Mouse (Mus musculus) bone marrow macrophage, adult 2 months (primary cell): ENCODE measurements around the gene Pomt2.

Source experiments
- CTCF ChIP-seq: IDR thresholded peaks from 2 replicates; pipeline ENCODE4 v1.5.1; 2012; ENCODE audit warnings: low read depth, mild to moderate bottlenecking, low read length, moderate library complexity
- POLR2A ChIP-seq: IDR thresholded peaks from 2 replicates; pipeline ENCODE4 v1.6.1; 2012; ENCODE audit warnings: mild to moderate bottlenecking, low read depth, low read length, borderline replicate concordance

DNA sequence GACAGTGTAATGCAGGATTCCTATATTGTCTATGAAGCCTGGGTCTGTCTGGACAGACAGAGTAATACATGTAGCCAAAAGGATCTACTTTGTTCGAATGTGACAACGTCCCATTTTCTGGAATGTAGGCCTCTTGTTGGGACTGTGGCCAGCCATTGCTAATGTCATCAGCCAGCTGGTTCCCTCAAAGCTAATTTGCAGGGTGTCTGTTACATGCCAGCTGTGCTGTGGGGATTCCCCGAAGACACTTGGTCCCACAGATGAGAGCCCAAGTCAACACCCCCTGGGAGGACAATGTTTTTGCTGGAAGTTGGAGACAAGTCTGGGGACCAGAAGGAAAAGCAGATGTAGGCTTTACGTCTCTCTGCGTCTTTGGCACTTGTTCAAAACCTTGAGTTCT, 81.3 kb downstream of the Pomt2 start:
- TF ChIP-seq POLR2A (no peak), CTCF (no peak)
